Comparison of ENCODE assay signal across 17 mouse cellular contexts in genomic region chr19:21107741-21108140, GRCm38 (mm10).
DNase-seq lines count a peak whose midpoint lies in the region; ATAC-seq and TF ChIP-seq lines count a peak whose summit lies in the region.
"Had no signal": no experiment of that assay in that cellular context is flagged by ENCODE, and none has a peak within 500 bp of the region (broad histone marks: within the 10 kb centered on the region; RNA-seq: fewer than 3 reads in every experiment).

No protein-coding gene starts in this region.

- TF ChIP-seq CTCF in stomach, postnatal 0 days (IDR thresholded peaks at IDR 0.05; ENCODE audit: low read depth): no peak

- 0 out of 2 replicates have a peak, but pooled peaks have one; percentile 34 for ATAC-seq in embryonic facial prominence, embryonic 15.5 days (ENCODE audit: insufficient number of reproducible peaks, low FRiP score, low TSS enrichment, low read depth)
- ATAC-seq in midbrain, embryonic 14.5 days (ENCODE audit: low FRiP score, low TSS enrichment): peak; percentile 40; the same call in 1 of the 2 replicates
- ATAC-seq in midbrain, embryonic 15.5 days (replicated peaks): no peak
- peak; percentile 53 for ATAC-seq in kidney, embryonic 16.5 days (ENCODE audit: low FRiP score, low TSS enrichment)
- 0 out of 2 replicates have a peak, but pooled peaks have one; percentile 18 for ATAC-seq in stomach, postnatal 0 days (ENCODE audit: low FRiP score, low TSS enrichment)
- ATAC-seq: forebrain, embryonic 16.5 days; lung, postnatal 0 days had no signal

- H3K9ac ChIP-seq in embryonic facial prominence, embryonic 15.5 days: no peak overlapping the region
- no peak overlapping the region for H3K9ac ChIP-seq in midbrain, embryonic 14.5 days (replicated peaks; ENCODE audit: low read length)
- H3K9ac ChIP-seq in midbrain, embryonic 15.5 days: no peak overlapping the region
- no peak overlapping the region for H3K9ac ChIP-seq in kidney, embryonic 16.5 days (replicated peaks; ENCODE audit: low read length)
- no peak overlapping the region for H3K9ac ChIP-seq in stomach, postnatal 0 days (ENCODE audit: low read length)
- H3K9ac ChIP-seq: heart, embryonic 12.5 days; hindbrain, embryonic 12.5 days had no signal

- no peak overlapping the region for H3K4me2 ChIP-seq in embryonic facial prominence, embryonic 15.5 days (replicated peaks)
- H3K4me2 ChIP-seq in midbrain, embryonic 14.5 days (ENCODE audit: low read length): no peak overlapping the region
- H3K4me2 ChIP-seq in midbrain, embryonic 15.5 days: no peak overlapping the region
- H3K4me2 ChIP-seq in kidney, embryonic 16.5 days (replicated peaks; ENCODE audit: low read depth, low read length): no peak overlapping the region
- H3K4me2 ChIP-seq in stomach, postnatal 0 days (replicated peaks; ENCODE audit: low read depth): no peak overlapping the region
- H3K4me2 ChIP-seq: heart, embryonic 12.5 days; hindbrain, embryonic 12.5 days had no signal

- peaks cover 7% of the 10 kb centered on the region for H3K4me1 ChIP-seq in embryonic facial prominence, embryonic 15.5 days
- H3K4me1 ChIP-seq in embryonic facial prominence, embryonic 10.5 days: peaks cover 9% of the 10 kb centered on the region; the same call in 1 of the 2 replicates
- H3K4me1 ChIP-seq in midbrain, embryonic 14.5 days (ENCODE audit: control insufficient read depth, insufficient read depth, low read length): no peaks in the 10 kb centered on the region
- H3K4me1 ChIP-seq in midbrain, embryonic 15.5 days: no peaks in the 10 kb centered on the region
- peaks cover 26% of the 10 kb centered on the region for H3K4me1 ChIP-seq in kidney, embryonic 16.5 days (ENCODE audit: insufficient read depth, low read length)
- peaks cover 6% of the 10 kb centered on the region; the same call in 1 of the 2 replicates for H3K4me1 ChIP-seq in stomach, postnatal 0 days (replicated peaks; ENCODE audit: control insufficient read depth, insufficient read depth)

- TF ChIP-seq EP300 in stomach, postnatal 0 days (optimal IDR thresholded peaks at IDR 0.05): no peak

- no peaks in the 10 kb centered on the region for H3K27me3 ChIP-seq in embryonic facial prominence, embryonic 15.5 days
- no peaks in the 10 kb centered on the region for H3K27me3 ChIP-seq in embryonic facial prominence, embryonic 10.5 days (replicated peaks; ENCODE audit: low read depth, poor library complexity, severe bottlenecking)
- no peaks in the 10 kb centered on the region for H3K27me3 ChIP-seq in midbrain, embryonic 14.5 days (ENCODE audit: control insufficient read depth, insufficient read depth, low read length)
- H3K27me3 ChIP-seq in midbrain, embryonic 15.5 days (replicated peaks): no peaks in the 10 kb centered on the region
- no peaks in the 10 kb centered on the region for H3K27me3 ChIP-seq in kidney, embryonic 16.5 days (ENCODE audit: insufficient read depth, low read length)
- H3K27me3 ChIP-seq in stomach, postnatal 0 days (ENCODE audit: control insufficient read depth, insufficient read depth, low read length): no peaks in the 10 kb centered on the region
- H3K27me3 ChIP-seq: heart, embryonic 12.5 days; hindbrain, embryonic 12.5 days had no signal

- no peaks in the 10 kb centered on the region for H3K9me3 ChIP-seq in embryonic facial prominence, embryonic 15.5 days (replicated peaks)
- no peaks in the 10 kb centered on the region for H3K9me3 ChIP-seq in embryonic facial prominence, embryonic 10.5 days
- H3K9me3 ChIP-seq in midbrain, embryonic 14.5 days (ENCODE audit: control insufficient read depth, low read length): no peaks in the 10 kb centered on the region
- H3K9me3 ChIP-seq in midbrain, embryonic 15.5 days: no peaks in the 10 kb centered on the region
- no peaks in the 10 kb centered on the region for H3K9me3 ChIP-seq in kidney, embryonic 16.5 days (ENCODE audit: low read length)
- H3K9me3 ChIP-seq in stomach, postnatal 0 days (ENCODE audit: control insufficient read depth, low read length): no peaks in the 10 kb centered on the region
- H3K9me3 ChIP-seq: heart, embryonic 12.5 days; hindbrain, embryonic 12.5 days; midbrain, embryonic 10.5 days had no signal

- no peak for DNase-seq in embryonic facial prominence, embryonic 10.5 days (ENCODE audit: low spot score)
- DNase-seq in midbrain, embryonic 14.5 days: no peak
- DNase-seq in stomach, postnatal 0 days (ENCODE audit: low spot score): no peak
- no peak for DNase-seq in left cerebral cortex, adult 8-10 months (ENCODE audit: low spot score in 2 of 2)
- DNase-seq in spleen, adult 12 weeks (ENCODE audit: low spot score): no peak
- DNase-seq: B cell, adult 2 months; gastrocnemius, postnatal 10 days; retina, postnatal 1 day; thymus, postnatal 14 days had no signal

- no peak overlapping the region for H3K4me3 ChIP-seq in embryonic facial prominence, embryonic 15.5 days (replicated peaks)
- H3K4me3 ChIP-seq in embryonic facial prominence, embryonic 10.5 days: no peak overlapping the region
- H3K4me3 ChIP-seq in midbrain, embryonic 14.5 days (replicated peaks; ENCODE audit: low read depth, low read length): no peak overlapping the region
- no peak overlapping the region for H3K4me3 ChIP-seq in midbrain, embryonic 15.5 days
- H3K4me3 ChIP-seq in kidney, embryonic 16.5 days (ENCODE audit: low read length): no peak overlapping the region
- no peak overlapping the region for H3K4me3 ChIP-seq in stomach, postnatal 0 days (ENCODE audit: low read depth, low read length)
- H3K4me3 ChIP-seq: heart, embryonic 12.5 days; hindbrain, embryonic 12.5 days; midbrain, embryonic 10.5 days had no signal

- H3K27ac ChIP-seq in embryonic facial prominence, embryonic 15.5 days (replicated peaks): no peak overlapping the region
- no peak overlapping the region for H3K27ac ChIP-seq in embryonic facial prominence, embryonic 10.5 days (replicated peaks)
- H3K27ac ChIP-seq in midbrain, embryonic 14.5 days (replicated peaks; ENCODE audit: low read depth, low read length): no peak overlapping the region
- H3K27ac ChIP-seq in midbrain, embryonic 15.5 days: no peak overlapping the region
- peak overlapping the region; percentile 50; the same call in 1 of the 2 replicates for H3K27ac ChIP-seq in kidney, embryonic 16.5 days (ENCODE audit: low read length)
- H3K27ac ChIP-seq in stomach, postnatal 0 days (replicated peaks): peak overlapping the region; percentile 35; the same call in 1 of the 2 replicates
- H3K27ac ChIP-seq: hindbrain, embryonic 12.5 days; midbrain, embryonic 10.5 days had no signal

- 73% methylated on average over 3 of the region's 3 CpGs for WGBS in embryonic facial prominence, embryonic 15.5 days
- 62% methylated on average over 3 of the region's 3 CpGs for WGBS in embryonic facial prominence, embryonic 10.5 days
- WGBS in midbrain, embryonic 14.5 days: 74% methylated on average over 3 of the region's 3 CpGs
- WGBS in midbrain, embryonic 15.5 days: 70% methylated on average over 3 of the region's 3 CpGs
- WGBS in kidney, embryonic 16.5 days: 24% methylated on average over 3 of the region's 3 CpGs
- 45% methylated on average over 3 of the region's 3 CpGs for WGBS in stomach, postnatal 0 days

- H3K36me3 ChIP-seq in embryonic facial prominence, embryonic 15.5 days: no peaks in the 10 kb centered on the region
- H3K36me3 ChIP-seq in embryonic facial prominence, embryonic 10.5 days (replicated peaks): no peaks in the 10 kb centered on the region
- H3K36me3 ChIP-seq in midbrain, embryonic 14.5 days (ENCODE audit: control insufficient read depth, insufficient read depth, low read length): no peaks in the 10 kb centered on the region
- no peaks in the 10 kb centered on the region for H3K36me3 ChIP-seq in midbrain, embryonic 15.5 days (replicated peaks)
- no peaks in the 10 kb centered on the region for H3K36me3 ChIP-seq in kidney, embryonic 16.5 days (ENCODE audit: insufficient read depth, low read length)
- no peaks in the 10 kb centered on the region for H3K36me3 ChIP-seq in stomach, postnatal 0 days (ENCODE audit: control insufficient read depth, insufficient read depth, low read length)
- H3K36me3 ChIP-seq: heart, embryonic 12.5 days; hindbrain, embryonic 12.5 days; midbrain, embryonic 10.5 days had no signal

Comparison
In these comparisons a context has a peak if more than half of its experiments do, and no peak if none do; other contexts are left out.
1. H3K27ac ChIP-seq: peak in kidney, embryonic 16.5 days (single experiment) and stomach, postnatal 0 days (single experiment); none in embryonic facial prominence, embryonic 15.5 days (single experiment), embryonic facial prominence, embryonic 10.5 days (single experiment), midbrain, embryonic 14.5 days (single experiment) and midbrain, embryonic 15.5 days (single experiment).